Mouse (Mus musculus) ES-CJ7 (cell line): ENCODE measurements around the gene Senp3.
"Not testable (repeated sequence)": the region's sequence is repeated elsewhere in the genome, so short reads cannot be mapped to it uniquely, and the experiment has no call there.

Source experiments
- DNase-seq: peaks from one replicate; pipeline ENCODE4 v3.0.0; 2011; ENCODE audit warnings: low read depth, low spot score

Senp3 gene

GRCm38 (mm10) chr11:69681314-69682208 is at the start of gene Senp3:
Gene Senp3 (minus strand): TSS chr11:69682084.
- DNase-seq, result peak; percentile 98

- DNase-seq, result not testable (repeated sequence)
Observed at GRCm38 (mm10) chr11:69731408-69731807, 49.5 kb upstream of the Senp3 start.

GRCm38 (mm10) chr11:69729063-69729462 is 47.2 kb upstream of the Senp3 start:
- DNase-seq, result peak; percentile 92

- no peak for DNase-seq
Observed at GRCm38 (mm10) chr11:69725951-69726350, 44.1 kb upstream of the Senp3 start.

- DNase-seq, result peak; percentile 80
Observed at GRCm38 (mm10) chr11:69723074-69723473, 41.2 kb upstream of the Senp3 start.

- no peak for DNase-seq
Observed at GRCm38 (mm10) chr11:69720852-69721251, 39.0 kb upstream of the Senp3 start.

- peak; percentile 80 for DNase-seq
Observed at GRCm38 (mm10) chr11:69719423-69719822, 37.5 kb upstream of the Senp3 start.

- DNase-seq, result peak; percentile 80
Observed at GRCm38 (mm10) chr11:69718661-69719060, 36.8 kb upstream of the Senp3 start.

- peak; percentile 63 for DNase-seq
Observed at GRCm38 (mm10) chr11:69716953-69717352, 35.1 kb upstream of the Senp3 start.

GRCm38 (mm10) chr11:69715929-69716328 is 34.0 kb upstream of the Senp3 start:
- DNase-seq, result peak; percentile 48

GRCm38 (mm10) chr11:69715482-69715881 is 33.6 kb upstream of the Senp3 start:
- peak; percentile 92 for DNase-seq

- DNase-seq, result peak; percentile 58
Observed at GRCm38 (mm10) chr11:69714636-69715329, 32.9 kb upstream of the Senp3 start.

- DNase-seq, result peak; percentile 71
Observed at GRCm38 (mm10) chr11:69712954-69713672, 31.2 kb upstream of the Senp3 start.

- peak; percentile 63 for DNase-seq
Observed at GRCm38 (mm10) chr11:69711082-69711481, 29.2 kb upstream of the Senp3 start.

GRCm38 (mm10) chr11:69710470-69710869 is 28.6 kb upstream of the Senp3 start:
- peak; percentile 51 for DNase-seq

- DNase-seq, result peak; percentile 38
Observed at GRCm38 (mm10) chr11:69709554-69710446, 27.9 kb upstream of the Senp3 start.

GRCm38 (mm10) chr11:69708614-69709265 is 26.9 kb upstream of the Senp3 start:
- peak; percentile 72 for DNase-seq

- peak; percentile 73 for DNase-seq
Observed at GRCm38 (mm10) chr11:69707873-69708381, 26.0 kb upstream of the Senp3 start.

GRCm38 (mm10) chr11:69707480-69707847 is 25.6 kb upstream of the Senp3 start:
- DNase-seq, result no peak

- no peak for DNase-seq
Observed at GRCm38 (mm10) chr11:69706775-69707479, 25.0 kb upstream of the Senp3 start.
